ENCODE assay signal across 14 mouse cellular contexts in the genomic region with DNA sequence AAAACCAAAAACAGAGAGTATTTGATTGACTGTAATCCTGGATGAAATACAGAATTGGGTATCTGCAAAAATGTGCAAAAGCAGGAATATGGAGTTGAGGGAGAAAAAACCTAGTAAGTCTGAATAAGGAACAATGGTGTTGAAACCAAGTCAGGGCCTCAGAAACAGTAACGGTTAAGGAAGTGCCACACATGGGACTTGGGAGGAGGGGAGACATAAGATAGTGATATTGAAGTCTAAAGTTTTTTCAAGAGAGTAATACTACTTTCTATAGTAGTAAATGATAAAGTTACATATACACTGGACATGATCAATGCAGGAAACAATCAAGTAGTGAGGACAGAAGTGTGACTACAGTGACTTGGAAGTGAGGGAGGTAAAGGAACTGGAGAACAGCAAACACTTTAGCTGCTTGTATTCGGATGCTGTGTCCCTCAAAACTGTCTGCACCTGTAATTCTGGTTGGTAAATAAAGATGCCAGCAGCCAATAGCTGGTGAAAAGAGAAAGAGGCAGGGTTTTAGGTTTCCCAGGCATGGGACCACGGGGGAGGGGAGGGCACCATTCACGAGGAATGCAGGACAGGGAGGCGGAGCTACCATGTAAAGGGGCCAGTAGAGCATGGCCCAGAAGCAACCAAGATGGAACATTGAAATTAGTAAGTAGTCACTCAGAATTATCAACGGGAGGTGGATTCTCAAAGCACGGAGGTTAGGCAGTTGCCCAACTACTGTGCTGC. TPM values are rescaled to one million over a fixed set of nuclear protein-coding genes. Genes with fewer than 3 reads are reported as not detected.
DNase-seq lines count a peak whose midpoint lies in the region; ATAC-seq and TF ChIP-seq lines count a peak whose summit lies in the region.
"Had no signal": no experiment of that assay in that cellular context is flagged by ENCODE, and none has a peak within 500 bp of the region (broad histone marks: within the 10 kb centered on the region; RNA-seq: fewer than 3 reads in every experiment).

No protein-coding gene starts in this region.

- no peak for TF ChIP-seq CTCF in forebrain, postnatal 0 days (IDR thresholded peaks at IDR 0.05; ENCODE audit: low read depth)

- no peak overlapping the region; the same call in 1 of the 2 replicates for H3K27ac ChIP-seq in heart, embryonic 16.5 days (ENCODE audit: low read length)
- H3K27ac ChIP-seq in forebrain, postnatal 0 days (ENCODE audit: low read depth, low read length) = no peak overlapping the region
- H3K27ac ChIP-seq: hindbrain, embryonic 15.5 days had no signal

- ATAC-seq in heart, embryonic 16.5 days (replicated peaks; ENCODE audit: extremely low read depth, insufficient read depth, low FRiP score) = no peak
- ATAC-seq in common myeloid progenitor, adult 5-6 weeks (replicated peaks; ENCODE audit: low read depth, poor library complexity, severe bottlenecking) = 0 out of 2 replicates have a peak, but pooled peaks have one; percentile 15
- ATAC-seq in forebrain, postnatal 0 days = no peak

- no peaks in the 10 kb centered on the region for H3K9me3 ChIP-seq in heart, embryonic 16.5 days (replicated peaks; ENCODE audit: control insufficient read depth, low read length)
- no peaks in the 10 kb centered on the region for H3K9me3 ChIP-seq in forebrain, postnatal 0 days (ENCODE audit: low read length)
- H3K9me3 ChIP-seq: hindbrain, embryonic 15.5 days had no signal

- DNase-seq in heart, postnatal 10 days = no peak
- peak; percentile 16 to 35 for DNase-seq in B cell, adult 2 months
- peak; percentile 11 for DNase-seq in lung, postnatal 14 days
- no peak for DNase-seq in forebrain, postnatal 0 days
- no peak for DNase-seq in natural killer cell, adult 2 months (ENCODE audit: low spot score in 2 of 2)
- DNase-seq in right cerebral cortex, postnatal 36 days (ENCODE audit: low spot score in 2 of 2) = no peak
- DNase-seq: cerebellum, adult 11 months; gastrocnemius, postnatal 10 days had no signal

- H3K36me3 ChIP-seq in heart, embryonic 16.5 days (ENCODE audit: control insufficient read depth, insufficient read depth) = no peaks in the 10 kb centered on the region
- no peaks in the 10 kb centered on the region for H3K36me3 ChIP-seq in forebrain, postnatal 0 days (ENCODE audit: insufficient read depth)
- H3K36me3 ChIP-seq: hindbrain, embryonic 15.5 days had no signal

- no peaks in the 10 kb centered on the region for H3K27me3 ChIP-seq in heart, embryonic 16.5 days (ENCODE audit: control insufficient read depth, insufficient read depth, low read length)
- no peaks in the 10 kb centered on the region for H3K27me3 ChIP-seq in forebrain, postnatal 0 days (ENCODE audit: insufficient read depth, low read length)
- H3K27me3 ChIP-seq: CH12.LX; hindbrain, embryonic 15.5 days had no signal

- 35% methylated on average over 7 of the region's 7 CpGs for WGBS in heart, embryonic 16.5 days
- 46% methylated on average over 7 of the region's 7 CpGs for WGBS in forebrain, postnatal 0 days

- no peak overlapping the region for H3K9ac ChIP-seq in heart, embryonic 16.5 days (ENCODE audit: low read length)
- H3K9ac ChIP-seq in forebrain, postnatal 0 days = no peak overlapping the region
- H3K9ac ChIP-seq: hindbrain, embryonic 15.5 days had no signal

- intact Hi-C loops in heart, postnatal 10 days (cut with DNase I) = no loop called here

- H3K4me2 ChIP-seq in heart, embryonic 16.5 days (ENCODE audit: low read depth, low read length) = peak overlapping the region; percentile 16; the same call in 1 of the 2 replicates
- H3K4me2 ChIP-seq in forebrain, postnatal 0 days (ENCODE audit: low read depth) = no peak overlapping the region
- H3K4me2 ChIP-seq: hindbrain, embryonic 15.5 days had no signal

- H3K4me1 ChIP-seq in heart, embryonic 16.5 days (ENCODE audit: control insufficient read depth, insufficient read depth, low read length) = peaks cover 66% of the 10 kb centered on the region
- peaks cover 3% of the 10 kb centered on the region; the same call in 1 of the 2 replicates for H3K4me1 ChIP-seq in forebrain, postnatal 0 days (ENCODE audit: insufficient read depth)

- no peak overlapping the region for H3K4me3 ChIP-seq in heart, embryonic 16.5 days (ENCODE audit: low read length)
- H3K4me3 ChIP-seq in forebrain, postnatal 0 days (ENCODE audit: low read depth, low read length) = no peak overlapping the region
- H3K4me3 ChIP-seq: hindbrain, embryonic 15.5 days had no signal

RNA-seq across cellular contexts. Expression of gene Vapa, which starts 5.6 kb away (rescaled TPM):
- polyA plus RNA-seq in heart, embryonic 16.5 days (2015; fragmentation: Nextera tagmentation; extraction: Ambion mirVana) = 153 and 163 TPM in 2 replicates
- total RNA-seq in heart, postnatal 10 days (2021) = 100 to 1,000 TPM; 106 to 111 TPM
- 57.9 and 68.4 TPM in 2 replicates for total RNA-seq in common myeloid progenitor, adult 5-6 weeks (2017)
- 114 and 144 TPM in 2 replicates for total RNA-seq in forebrain, postnatal 0 days (2014; rRNA removed)
- polyA plus RNA-seq in forebrain, postnatal 0 days (2015; fragmentation: Nextera tagmentation; extraction: Ambion mirVana) = 320 and 327 TPM in 2 replicates

RNA-seq across cellular contexts. Expression of gene Txndc2, which starts 34.2 kb away (rescaled TPM):
- polyA plus RNA-seq in heart, embryonic 16.5 days (2015; fragmentation: Nextera tagmentation; extraction: Ambion mirVana) = not detected in 2 replicates
- total RNA-seq in heart, postnatal 10 days (2021) = under 1 TPM; 0.15 to 0.19 TPM
- not detected in 2 replicates for total RNA-seq in common myeloid progenitor, adult 5-6 weeks (2017)
- 0.19 TPM in 1 of 2 replicates, not detected in the other for total RNA-seq in forebrain, postnatal 0 days (2014; rRNA removed)
- not detected in 2 replicates for polyA plus RNA-seq in forebrain, postnatal 0 days (2015; fragmentation: Nextera tagmentation; extraction: Ambion mirVana)
- total RNA-seq: CH12.LX; layer of hippocampus, postnatal 25 days had no signal
- polyA plus RNA-seq: stomach, embryonic 14.5 days had no signal

Comparison
In these comparisons a context has a peak if more than half of its experiments do, and no peak if none do; other contexts are left out.
1. DNase-seq: peak in B cell, adult 2 months (2 of 2) and lung, postnatal 14 days (single experiment); none in heart, postnatal 10 days (0 of 2), forebrain, postnatal 0 days (single experiment), natural killer cell, adult 2 months (0 of 2) and right cerebral cortex, postnatal 36 days (0 of 2).